Mouse (Mus musculus): ENCODE data around the gene Bcl2l13.
"Not testable (repeated sequence)": the region's sequence is repeated elsewhere in the genome, so short reads cannot be mapped to it uniquely, and the experiment has no call there.

Bcl2l13 gene

DNA sequence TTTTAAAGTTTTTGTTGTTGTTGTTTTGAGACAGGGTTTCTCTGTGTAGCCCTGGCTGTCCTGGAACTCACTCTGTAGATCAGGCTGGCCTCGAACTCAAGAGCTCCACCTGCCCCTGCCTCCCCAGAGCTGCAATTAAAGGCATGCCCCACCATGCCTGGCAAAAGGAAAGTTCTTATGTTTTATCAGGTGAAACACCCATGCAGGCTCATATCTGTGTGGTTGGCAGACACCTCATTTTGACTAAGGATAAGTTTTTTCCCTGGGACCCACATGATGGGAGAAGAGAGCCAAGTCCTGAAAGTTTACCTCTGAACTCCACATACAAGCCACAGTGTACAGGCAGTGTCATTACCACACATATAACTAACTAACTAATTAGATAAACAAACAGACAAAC lies 6.0 kb upstream of the Bcl2l13 start:
- DNase-seq (ENCODE audit: inconsistent age in 2 of 2, low spot score in 1 of 2): no peak

DNA sequence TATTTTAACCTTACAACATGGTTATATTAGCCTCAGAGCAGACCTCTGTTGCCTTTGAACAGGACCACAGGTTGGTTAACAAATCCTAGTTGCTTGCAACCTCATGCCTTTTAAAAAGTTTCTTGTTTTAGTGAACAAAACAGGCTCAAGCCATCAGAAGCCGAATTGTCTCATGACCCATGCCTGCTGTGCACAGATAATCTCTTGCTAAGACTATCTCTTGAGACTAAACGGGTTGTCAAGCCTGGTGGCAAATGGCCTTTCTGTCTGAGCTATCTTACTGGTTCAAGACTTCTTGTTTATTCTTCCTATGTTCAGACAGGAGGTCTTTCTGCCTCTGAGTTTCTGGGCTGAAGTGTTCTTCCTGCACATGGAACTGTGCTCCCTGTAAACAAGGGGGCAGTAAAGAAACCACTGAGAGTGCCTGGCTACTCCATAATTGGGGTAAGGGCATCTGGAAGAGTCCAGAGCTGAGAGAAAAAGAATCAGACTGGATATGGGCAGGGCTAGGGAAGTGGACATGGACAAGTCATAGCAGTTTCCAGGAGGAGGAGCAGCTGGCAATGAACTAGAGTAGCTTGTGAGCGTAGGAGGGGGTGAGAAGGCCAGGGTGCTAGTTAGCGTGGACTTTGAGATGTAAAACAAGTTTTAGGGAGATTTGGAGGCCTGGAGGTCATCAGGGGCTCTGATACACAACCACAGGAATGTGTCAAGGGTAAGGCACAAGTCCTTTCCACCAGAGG lies 5.0 kb upstream of the Bcl2l13 start:
- no peak for DNase-seq (ENCODE audit: inconsistent age in 2 of 2, low spot score in 1 of 2)

DNA sequence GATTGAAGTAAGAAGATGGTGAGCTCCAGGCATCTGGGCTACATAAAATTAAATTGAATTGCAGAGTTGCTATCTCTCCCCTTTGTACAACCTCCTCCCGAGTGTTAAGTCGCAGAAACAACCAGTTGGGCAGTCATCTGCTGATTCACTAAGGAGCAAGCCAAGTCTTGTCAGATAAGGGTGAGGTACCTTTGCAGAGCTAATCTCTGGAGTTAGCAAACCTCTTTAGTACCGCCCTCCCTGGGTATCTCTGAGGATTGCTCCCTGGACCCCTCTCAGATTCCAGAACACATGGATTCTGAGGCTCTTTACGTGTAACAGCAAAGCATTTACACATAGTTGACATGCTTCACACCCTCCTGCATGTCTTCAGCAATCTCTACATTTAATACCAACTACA lies 3.9 kb upstream of the Bcl2l13 start:
- no peak for DNase-seq (ENCODE audit: inconsistent age in 2 of 2, low spot score in 1 of 2)

DNA sequence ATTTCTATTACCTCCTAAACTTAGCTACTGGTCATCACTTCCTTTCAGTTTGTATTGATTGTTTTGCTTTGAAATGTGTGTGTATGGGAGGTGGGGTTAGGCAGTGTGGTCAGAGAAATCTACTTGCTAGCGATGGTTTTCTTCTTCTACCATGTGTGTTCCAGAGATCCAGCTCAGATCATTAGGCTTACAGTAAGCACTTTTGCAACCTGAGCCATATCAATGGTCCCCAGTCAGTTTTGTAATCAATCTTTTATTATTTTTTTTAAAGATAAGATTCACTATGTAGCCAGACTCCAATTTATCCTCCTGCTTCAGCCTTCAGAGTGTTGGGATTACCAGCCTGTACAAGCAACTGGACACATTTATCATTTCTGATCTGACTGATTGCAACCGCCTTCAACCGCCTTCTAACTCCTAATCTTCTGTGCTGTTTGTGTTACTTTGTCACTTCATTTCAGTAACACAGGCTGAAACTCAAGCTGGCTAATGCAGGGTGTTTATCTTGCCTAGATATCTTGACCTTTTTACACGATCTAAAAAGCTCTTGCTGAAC lies 1.2 kb upstream of the Bcl2l13 start:
- no peak for DNase-seq (ENCODE audit: inconsistent age in 2 of 2, low spot score in 1 of 2)

DNA sequence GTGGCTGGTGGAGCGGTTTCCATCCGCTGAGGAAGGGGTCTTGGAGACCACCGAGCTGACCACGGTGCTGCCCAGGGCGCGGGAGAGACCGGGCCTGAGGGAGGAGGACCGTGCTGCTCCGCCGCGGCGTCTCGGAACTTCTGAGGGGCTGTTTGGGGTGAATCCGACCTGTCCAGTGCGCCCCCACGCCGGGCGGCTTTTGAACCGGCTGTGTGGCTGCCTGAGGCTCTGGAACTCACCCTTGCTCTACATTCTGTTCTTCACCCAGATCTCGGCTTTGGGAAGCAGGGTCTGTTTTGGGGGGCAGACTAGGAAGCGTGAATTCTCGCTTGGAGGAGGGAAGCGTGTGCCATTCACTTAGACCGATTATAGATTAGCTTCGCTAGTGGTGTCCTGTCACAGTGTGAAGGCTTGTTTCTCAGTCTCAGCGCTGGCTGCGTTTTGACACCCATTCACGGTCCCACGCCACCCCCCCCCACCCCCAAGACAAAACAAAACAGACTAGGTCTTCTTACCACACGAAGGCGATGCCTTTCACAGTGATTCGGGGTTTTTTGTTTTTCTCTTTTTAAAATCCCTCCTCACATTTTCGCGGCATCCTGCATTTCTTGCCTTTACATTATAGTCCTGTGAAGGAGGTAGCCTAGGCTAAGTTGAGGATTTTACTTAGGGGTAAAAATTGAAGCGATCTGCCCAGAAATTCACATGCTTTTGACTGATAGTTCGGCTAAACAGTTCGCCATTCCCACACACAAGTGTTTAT lies 558 bp downstream of the Bcl2l13 start:
- no peak for DNase-seq (ENCODE audit: inconsistent age in 2 of 2, low spot score in 1 of 2)

DNA sequence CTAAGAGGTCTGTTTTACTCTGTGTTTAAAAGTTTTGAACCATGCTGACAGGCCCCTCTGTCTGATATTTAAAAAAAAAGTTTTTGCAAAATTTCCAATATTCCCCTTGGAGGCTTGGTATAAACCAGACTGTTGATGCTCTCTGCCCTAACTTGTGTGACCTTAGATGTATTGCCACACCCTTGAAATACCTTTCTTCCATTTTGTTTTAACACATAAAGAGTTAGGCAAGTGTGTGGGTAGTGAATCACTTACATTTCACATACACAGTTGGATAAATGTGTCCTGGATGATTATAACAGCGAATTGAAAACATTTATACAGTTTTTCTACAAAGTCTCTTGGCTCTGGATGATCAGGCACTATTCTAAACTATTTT lies 1.1 kb downstream of the Bcl2l13 start:
- no peak for DNase-seq (ENCODE audit: inconsistent age in 2 of 2, low spot score in 1 of 2)

DNA sequence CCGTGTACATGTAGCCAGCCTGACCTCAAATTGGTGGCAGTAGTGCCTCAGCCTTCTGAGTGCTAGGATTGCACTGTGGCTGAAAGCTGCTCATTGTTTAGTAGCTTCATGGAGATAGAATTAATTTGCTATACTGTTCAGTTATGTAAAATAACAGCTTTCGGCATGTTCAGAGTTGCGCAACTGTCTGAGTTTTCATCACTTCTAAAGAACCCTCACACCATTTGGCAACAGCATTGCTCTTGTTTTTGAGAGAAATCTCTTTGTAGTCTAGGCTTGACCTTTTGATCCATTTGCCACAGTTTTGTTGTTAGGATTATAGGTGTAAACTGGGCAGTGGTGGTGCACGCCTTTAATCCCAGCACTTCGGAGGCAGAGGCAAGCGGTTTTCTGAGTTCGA lies 4.2 kb downstream of the Bcl2l13 start:
- peak in 1 of 2 experiments; percentile 36 for DNase-seq (ENCODE audit: inconsistent age in 2 of 2, low spot score in 1 of 2)

DNA sequence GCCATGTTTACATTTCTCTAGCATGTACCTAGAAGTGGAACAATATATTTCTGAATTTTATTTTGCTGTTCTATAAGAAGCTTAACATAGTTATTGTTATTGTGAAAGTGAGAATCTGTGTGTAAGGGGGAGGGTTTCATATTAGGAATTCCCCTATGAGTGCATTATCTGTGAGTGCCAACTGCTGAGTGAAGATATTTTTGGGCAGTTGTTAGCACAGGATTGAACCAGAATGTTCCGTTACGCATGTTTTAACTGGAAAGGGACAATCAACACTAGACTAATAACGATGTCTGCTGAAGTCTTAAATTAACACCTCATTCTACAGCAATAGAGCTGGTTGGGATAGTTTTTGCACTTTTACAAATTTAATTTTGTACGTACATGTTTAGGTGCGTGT lies 5.7 kb downstream of the Bcl2l13 start:
- DNase-seq (ENCODE audit: inconsistent age in 2 of 2, low spot score in 1 of 2): no peak

DNA sequence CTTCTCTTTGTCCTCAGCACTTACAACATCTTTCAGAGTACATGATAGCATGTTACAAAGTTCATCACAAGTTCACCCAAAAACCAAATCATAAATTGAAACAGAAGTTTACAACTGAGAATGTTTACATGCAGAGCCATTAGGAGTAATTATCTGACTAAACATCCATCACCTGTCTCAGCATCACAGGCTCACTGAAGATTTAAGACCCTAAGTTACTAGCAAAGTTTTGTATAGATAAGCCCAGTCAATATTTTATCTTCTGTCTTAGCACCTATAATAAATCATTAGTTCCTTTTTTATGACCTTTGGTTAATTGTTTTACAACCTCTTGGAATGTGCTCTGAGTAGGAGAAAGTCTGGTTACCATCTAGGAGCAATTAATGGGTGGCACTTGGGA lies 14.7 kb downstream of the Bcl2l13 start:
- not testable (repeated sequence) for DNase-seq (ENCODE audit: inconsistent age in 2 of 2, low spot score in 1 of 2)

DNA sequence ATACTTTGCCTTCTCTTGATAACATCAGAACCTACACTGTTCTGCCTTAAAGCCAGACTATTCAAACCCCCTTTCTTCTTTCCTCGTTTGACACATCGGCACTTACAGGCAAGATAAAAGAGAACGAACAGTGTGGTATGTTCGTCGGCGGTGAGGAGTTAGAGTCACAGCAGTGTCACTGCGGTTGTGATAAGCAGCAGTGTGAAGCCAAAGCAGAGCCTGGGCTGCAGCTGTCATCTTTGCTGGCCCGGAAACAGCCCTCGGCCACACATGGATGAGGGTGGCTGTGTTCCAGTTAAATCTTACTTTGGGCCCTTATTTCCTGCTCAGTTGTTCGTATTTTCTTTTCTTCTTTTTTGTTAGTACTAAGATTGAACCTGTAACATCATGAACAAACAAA lies 18.4 kb downstream of the Bcl2l13 start:
- DNase-seq (ENCODE audit: inconsistent age in 2 of 2, low spot score in 1 of 2): no peak

DNA sequence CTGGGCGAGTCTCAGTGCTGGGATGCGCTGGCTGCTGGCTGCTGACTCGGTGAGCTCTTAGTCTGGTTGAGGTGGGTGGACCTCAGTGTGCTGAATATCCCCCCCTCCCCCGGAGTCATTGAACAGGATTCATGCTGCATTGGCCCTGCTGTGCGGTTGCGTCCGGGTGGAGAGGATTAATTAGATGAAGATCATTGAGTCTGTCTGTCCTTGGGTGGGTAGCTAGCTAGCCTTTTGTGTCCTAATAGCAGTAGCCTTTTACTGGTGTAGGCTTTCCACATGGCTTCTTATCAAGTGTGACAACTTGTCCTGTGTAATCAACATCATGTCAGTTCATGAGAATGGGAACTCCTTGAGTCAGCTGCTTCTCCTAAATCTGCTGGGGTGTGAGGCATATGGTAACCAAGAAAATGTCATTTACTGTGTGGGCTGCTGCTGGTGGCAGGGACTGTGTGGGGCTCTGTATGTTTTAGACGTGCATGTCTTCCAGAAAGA lies 22.3 kb downstream of the Bcl2l13 start:
- peak in 1 of 2 experiments; percentile 32 for DNase-seq (ENCODE audit: inconsistent age in 2 of 2, low spot score in 1 of 2)

DNA sequence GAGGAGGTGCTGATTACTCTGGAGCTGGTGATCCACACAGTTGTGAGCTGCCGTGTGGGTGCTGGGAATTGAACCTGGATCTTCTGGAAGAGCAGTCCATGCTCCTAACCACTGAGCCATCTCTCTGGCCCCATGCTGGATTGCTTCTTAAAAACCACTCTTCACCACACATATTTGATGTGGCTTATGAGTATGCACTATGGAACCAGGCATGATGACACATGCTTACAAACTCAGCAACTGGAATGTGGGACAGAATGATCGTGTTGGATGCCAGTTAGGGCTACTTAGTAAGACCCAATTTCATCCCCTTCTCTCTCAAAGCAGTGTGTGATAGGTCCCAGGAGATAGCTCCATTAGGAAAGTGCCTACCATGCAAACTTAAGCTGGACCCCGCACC lies 24.1 kb downstream of the Bcl2l13 start:
- peak in 1 of 2 experiments; percentile 17 for DNase-seq (ENCODE audit: inconsistent age in 2 of 2, low spot score in 1 of 2)

DNA sequence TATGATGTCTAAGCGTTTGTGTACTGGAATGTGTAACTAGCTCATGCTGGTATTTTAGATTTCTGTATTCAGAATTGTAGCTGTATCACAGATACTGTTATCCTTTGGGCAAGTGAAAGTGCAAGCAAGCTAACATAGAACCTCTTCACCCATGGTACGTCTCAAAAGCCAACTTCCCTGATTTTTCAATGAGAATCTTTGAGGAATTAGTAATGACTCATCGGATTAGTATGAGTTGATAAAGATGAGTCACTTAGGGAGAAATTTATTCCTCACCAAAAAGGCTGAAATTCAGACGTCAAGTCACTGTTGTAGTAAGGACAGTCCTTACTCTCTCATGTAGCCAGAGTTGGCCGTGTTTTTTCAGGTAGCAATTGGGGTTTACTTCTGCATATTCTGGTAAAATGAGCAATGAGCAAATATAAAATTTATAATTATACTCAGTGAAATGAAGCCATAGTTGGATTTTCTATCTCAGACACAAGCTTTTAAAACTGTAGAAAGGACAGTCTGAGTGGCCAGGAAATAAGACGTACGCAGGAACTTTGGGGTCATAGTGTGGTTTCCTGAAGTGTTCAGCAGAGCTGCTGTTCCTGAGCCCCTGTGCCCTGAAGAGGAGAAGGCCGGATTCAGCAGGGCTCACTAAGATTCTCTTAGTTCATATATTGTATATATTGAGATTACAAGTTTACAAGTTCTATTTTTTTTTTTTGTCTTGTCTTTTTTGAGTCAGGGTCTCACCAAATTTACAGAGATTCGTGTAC lies 30.2 kb downstream of the Bcl2l13 start:
- peak in 1 of 2 experiments; percentile 68 for DNase-seq (ENCODE audit: inconsistent age in 2 of 2, low spot score in 1 of 2)

DNA sequence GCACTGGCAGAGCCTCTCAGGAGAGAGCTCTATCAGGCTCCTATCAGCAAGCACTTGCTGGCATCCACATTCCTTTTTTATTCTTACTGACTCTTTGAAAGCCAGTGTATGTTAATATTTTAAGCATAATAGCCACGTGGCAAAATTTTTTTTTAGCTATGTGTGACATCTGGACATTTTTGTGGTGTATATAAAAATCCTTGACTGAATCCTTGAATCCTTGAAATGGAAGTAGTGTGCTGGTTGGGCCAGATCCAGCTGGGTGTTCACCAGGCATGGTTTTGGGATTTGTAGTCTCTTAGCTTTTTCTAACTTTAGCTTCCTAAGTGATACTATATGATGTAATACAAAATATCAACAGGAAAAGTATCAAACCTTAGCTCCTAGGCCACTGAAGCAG lies 32.8 kb downstream of the Bcl2l13 start:
- peak; percentile 14 to 57 for DNase-seq (ENCODE audit: inconsistent age in 2 of 2, low spot score in 1 of 2)

DNA sequence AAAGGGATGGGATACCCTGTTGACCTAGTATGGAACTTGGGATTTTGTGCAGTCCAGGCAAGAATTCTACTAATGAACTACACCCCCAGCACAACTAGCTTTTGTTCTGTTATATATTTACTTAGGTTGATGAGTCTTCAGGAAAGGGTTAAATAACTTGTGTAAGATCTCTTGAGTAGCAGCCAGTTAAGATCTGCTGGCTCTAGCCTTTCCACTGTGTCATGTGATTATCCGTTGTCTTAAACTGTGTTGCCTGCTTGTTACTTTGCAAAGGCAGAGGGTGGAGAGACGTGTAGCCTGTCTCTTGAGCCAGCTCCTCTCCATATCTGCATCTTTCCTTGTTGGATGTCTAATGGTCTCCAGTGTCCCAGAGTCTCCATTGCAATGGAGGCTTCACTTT lies 35.3 kb downstream of the Bcl2l13 start:
- peak in 1 of 2 experiments; percentile 18 for DNase-seq (ENCODE audit: inconsistent age in 2 of 2, low spot score in 1 of 2)

DNA sequence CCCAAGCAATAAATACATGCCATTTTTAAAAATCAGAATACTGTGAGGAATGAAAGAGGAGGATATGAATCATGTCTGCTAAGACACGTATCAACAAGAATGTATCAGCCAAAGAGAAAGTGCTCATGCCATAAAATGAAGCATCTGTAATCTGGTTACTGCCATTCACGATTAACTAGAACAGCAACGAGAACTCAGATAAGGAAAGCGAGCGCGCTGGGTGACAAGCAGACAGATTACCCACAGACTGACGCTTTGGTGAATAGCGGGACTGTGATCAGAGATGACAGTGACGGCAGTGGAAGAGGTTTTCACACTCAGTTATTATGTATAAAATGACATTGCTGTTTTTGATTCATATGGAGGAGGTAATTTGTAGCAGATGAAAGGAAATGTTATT lies 37.9 kb downstream of the Bcl2l13 start:
- DNase-seq (ENCODE audit: inconsistent age in 2 of 2, low spot score in 1 of 2): no peak

DNA sequence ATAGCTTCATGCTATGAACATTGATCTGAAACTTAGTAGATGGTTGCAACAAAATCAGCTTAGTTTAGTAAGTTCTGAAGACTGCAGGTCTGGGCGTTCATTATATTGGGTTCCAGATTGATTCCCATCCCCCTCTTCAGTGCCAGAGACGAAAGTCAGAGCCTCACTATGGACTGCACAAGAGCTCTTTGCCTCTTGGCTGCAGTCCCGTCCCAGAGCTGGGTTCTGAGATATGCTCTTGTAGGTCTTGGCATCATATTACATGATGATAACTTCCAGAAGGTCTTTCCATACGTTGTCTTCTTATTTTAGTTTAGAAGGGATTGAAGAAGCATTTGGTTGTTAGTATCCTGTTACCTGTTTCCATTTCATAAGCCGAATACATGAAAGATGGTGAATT lies 43.0 kb downstream of the Bcl2l13 start:
- DNase-seq (ENCODE audit: inconsistent age in 2 of 2, low spot score in 1 of 2): no peak

DNA sequence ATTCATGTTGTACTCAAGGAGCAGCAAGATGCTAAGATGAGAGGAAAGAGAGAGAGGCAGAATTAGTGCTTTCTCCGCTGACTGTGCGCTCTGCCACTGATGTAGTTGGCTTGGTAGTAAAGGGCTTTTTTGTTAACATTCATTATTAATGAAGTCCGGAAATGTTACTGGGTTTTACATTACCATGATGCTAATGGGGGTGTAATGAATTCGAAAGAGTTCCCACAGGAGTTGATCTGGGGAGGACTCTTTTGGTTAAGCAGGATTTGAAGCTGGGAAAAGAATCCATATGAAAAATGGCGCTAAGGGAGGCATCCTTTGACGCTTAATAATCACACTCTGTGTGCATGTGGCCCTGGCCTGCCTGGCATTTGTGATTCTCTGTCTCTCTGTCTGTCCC lies 48.4 kb downstream of the Bcl2l13 start:
- DNase-seq (ENCODE audit: inconsistent age in 2 of 2, low spot score in 1 of 2): no peak

DNA sequence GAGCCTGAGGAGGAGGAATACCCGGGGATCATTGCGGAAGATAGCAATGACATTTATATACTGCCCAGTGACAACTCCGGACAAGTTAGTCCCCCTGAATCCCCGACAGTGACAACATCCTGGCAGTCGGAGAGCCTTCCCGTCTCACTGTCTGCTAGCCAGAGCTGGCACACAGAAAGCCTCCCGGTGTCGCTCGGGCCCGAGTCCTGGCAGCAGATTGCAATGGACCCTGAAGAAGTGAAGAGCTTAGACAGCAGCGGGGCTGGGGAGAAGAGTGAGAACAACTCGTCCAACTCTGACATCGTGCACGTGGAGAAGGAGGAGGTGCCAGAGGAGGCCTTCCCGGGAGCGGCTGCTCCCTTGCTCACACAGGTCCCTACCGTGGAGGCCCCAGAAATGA lies 50.7 kb downstream of the Bcl2l13 start:
- DNase-seq (ENCODE audit: inconsistent age in 2 of 2, low spot score in 1 of 2): no peak

DNA sequence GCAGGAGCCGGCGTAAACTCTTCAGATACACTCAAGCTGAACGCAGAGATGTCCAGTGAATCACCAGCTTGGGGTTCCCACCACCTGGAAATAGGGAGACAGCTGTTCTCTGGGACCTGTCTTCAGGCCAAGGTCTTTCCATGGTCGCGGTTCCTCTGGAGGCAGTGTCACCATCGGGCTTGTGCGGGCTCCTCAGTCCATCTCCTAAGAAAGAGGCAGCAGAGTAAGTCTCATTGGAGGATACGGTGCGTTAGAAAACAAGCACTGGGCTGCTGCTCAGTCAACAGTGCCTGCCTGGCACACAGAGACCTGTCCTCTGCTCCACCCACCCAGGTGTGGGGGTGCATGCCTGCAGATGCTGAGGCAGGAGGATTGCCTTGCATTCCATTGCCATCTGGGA lies 58.1 kb downstream of the Bcl2l13 start:
- peak in 1 of 2 experiments; percentile 25 for DNase-seq (ENCODE audit: inconsistent age in 2 of 2, low spot score in 1 of 2)

DNA sequence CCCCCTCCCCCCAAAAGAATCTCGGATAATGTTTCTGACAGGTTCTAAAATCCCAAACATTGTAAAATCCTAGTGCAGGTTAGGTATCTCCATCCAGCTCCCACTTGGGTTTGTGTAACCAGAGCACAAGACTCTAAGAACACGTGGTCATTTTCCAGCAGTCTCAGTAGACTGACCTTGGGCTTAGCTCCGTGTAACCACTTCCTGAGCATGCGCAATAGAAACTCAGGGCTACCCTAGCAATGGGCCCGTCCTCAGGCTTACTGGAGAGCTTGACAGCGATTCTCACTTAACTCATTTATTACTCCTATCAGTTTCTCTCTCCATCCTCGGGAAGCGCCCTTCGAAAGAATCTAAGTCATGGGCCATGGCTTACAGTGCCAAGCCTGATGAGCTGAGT lies 58.5 kb downstream of the Bcl2l13 start:
- DNase-seq (ENCODE audit: inconsistent age in 2 of 2, low spot score in 1 of 2): peak in 1 of 2 experiments; percentile 69
